Comparison of ENCODE assay signal across 10 mouse cellular contexts in the genomic region with DNA sequence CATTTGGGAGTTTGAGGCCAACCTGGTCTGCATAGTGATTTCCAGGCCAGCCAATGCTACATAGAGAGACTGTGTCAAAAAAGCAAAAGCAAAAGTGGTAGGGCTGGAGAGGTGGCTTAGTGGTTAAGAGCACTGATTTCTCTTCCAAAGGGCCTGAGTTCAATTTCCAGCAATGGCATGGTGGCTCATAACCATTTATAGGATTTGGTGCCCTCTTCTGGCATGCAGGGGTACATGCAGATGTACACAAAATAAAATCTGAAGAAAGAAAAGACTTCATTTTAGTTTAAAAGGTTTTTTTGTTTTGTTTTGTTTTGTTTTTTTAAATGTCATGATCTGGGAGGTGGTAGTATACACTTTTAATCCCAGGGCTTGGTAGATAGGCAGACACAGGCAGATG. TPM values are rescaled to one million over a fixed set of nuclear protein-coding genes. Genes with fewer than 3 reads are reported as not detected.
DNase-seq lines count a peak whose midpoint lies in the region; ATAC-seq and TF ChIP-seq lines count a peak whose summit lies in the region.
"Had no signal": no experiment of that assay in that cellular context is flagged by ENCODE, and none has a peak within 500 bp of the region (broad histone marks: within the 10 kb centered on the region; RNA-seq: fewer than 3 reads in every experiment).

No protein-coding gene starts in this region.

- no peak for DNase-seq in gastrocnemius, adult 2 months
- DNase-seq in gastrocnemius, postnatal 36 days, result no peak
- peak; percentile 18 for DNase-seq in lung, postnatal 36 days
- no peak for DNase-seq in lung, postnatal 25 days (ENCODE audit: low spot score)
- DNase-seq in Patski (ENCODE audit: low read depth, low spot score), result no peak
- DNase-seq in naive thymus-derived CD4-positive, alpha-beta T cell, adult 2 months (ENCODE audit: low read depth), result peak; percentile 78
- DNase-seq in heart, embryonic 10.5 days (ENCODE audit: low spot score), result no peak
- DNase-seq in urinary bladder, postnatal 10 days (ENCODE audit: low spot score), result no peak
- DNase-seq: cerebellum, adult 9-10 months had no signal

- TF ChIP-seq CTCF in gastrocnemius, adult 2 months (IDR thresholded peaks at IDR 0.05), result peak; percentile 66
- peak; percentile 44 for TF ChIP-seq CTCF in Patski (IDR thresholded peaks at IDR 0.05)

- CTCF ChIA-PET in Patski (lab: Charles Lee), result interaction anchor here (1.4 kb wide), 1 partner anchor 8 kb away, joined by 3 read pairs; no protein-coding TSS in a partner anchor

- no peak overlapping the region for H3K27ac ChIP-seq in gastrocnemius, adult 2 months
- no peak overlapping the region for H3K27ac ChIP-seq in heart, embryonic 10.5 days

- POLR2A ChIA-PET in Patski (lab: Charles Lee), result no interaction called here

- no peak overlapping the region for H3K4me3 ChIP-seq in gastrocnemius, adult 2 months
- no peak overlapping the region for H3K4me3 ChIP-seq in heart, embryonic 10.5 days

- peaks cover 12% of the 10 kb centered on the region for H3K4me1 ChIP-seq in heart, embryonic 10.5 days

- intact Hi-C loops in gastrocnemius, adult 2 months (cut with DNase I), result loop anchor here (5.0 to 10.0 kb wide), 3 partner anchors 73 to 336 kb away; a partner anchor contains a TSS
- intact Hi-C loops in gastrocnemius, postnatal 36 days (cut with DNase I), result no loop called here

- H3K27me3 ChIP-seq in Patski, result no peaks in the 10 kb centered on the region
- H3K27me3 ChIP-seq in heart, embryonic 10.5 days (ENCODE audit: insufficient read depth, poor library complexity, severe bottlenecking), result peaks cover 16% of the 10 kb centered on the region

- in situ Hi-C loops in Patski (cut with MboI; ENCODE audit: low pct_unique_long_range_greater_than_20kb), result no loop called here

- no peaks in the 10 kb centered on the region for H3K36me3 ChIP-seq in heart, embryonic 10.5 days

- no peaks in the 10 kb centered on the region for H3K9me3 ChIP-seq in heart, embryonic 10.5 days

- ATAC-seq in Patski, result no peak

RNA-seq across cellular contexts. Expression of a gene that starts 4.2 kb away (rescaled TPM):
- 10 to 100 TPM; 42.3 to 44.5 TPM for total RNA-seq in gastrocnemius, adult 2 months (2021)
- 10 to 100 TPM; 32.3 to 34.8 TPM for total RNA-seq in gastrocnemius, postnatal 36 days (2021)
- polyA plus RNA-seq in Patski (2021), result 81.8 TPM
- polyA plus RNA-seq in heart, embryonic 10.5 days (2016; fragmentation: Nextera tagmentation; extraction: Ambion mirVana), result 146 and 152 TPM in 2 replicates

RNA-seq across cellular contexts. Expression of a gene that starts 6.3 kb away (rescaled TPM):
- 1 to 10 TPM; 1.0 to 1.5 TPM for total RNA-seq in gastrocnemius, adult 2 months (2021)
- total RNA-seq in gastrocnemius, postnatal 36 days (2021), result 1 to 10 TPM; 1.2 to 1.3 TPM
- 7.3 TPM for polyA plus RNA-seq in Patski (2021)
- 0.78 and 1.7 TPM in 2 replicates for polyA plus RNA-seq in heart, embryonic 10.5 days (2016; fragmentation: Nextera tagmentation; extraction: Ambion mirVana)

RNA-seq across cellular contexts. Expression of a gene that starts 31.4 kb away (rescaled TPM):
- 10 to 100 TPM; 17.7 to 19.8 TPM for total RNA-seq in gastrocnemius, adult 2 months (2021)
- 10 to 100 TPM; 13.8 to 15.2 TPM for total RNA-seq in gastrocnemius, postnatal 36 days (2021)
- polyA plus RNA-seq in Patski (2021), result 39.5 TPM
- 15.4 and 16.8 TPM in 2 replicates for polyA plus RNA-seq in heart, embryonic 10.5 days (2016; fragmentation: Nextera tagmentation; extraction: Ambion mirVana)

RNA-seq across cellular contexts. Expression of a gene that starts 34.2 kb away (rescaled TPM):
- under 1 TPM; 0.41 to 0.67 TPM for total RNA-seq in gastrocnemius, adult 2 months (2021)
- under 1 TPM; 0.28 to 0.39 TPM for total RNA-seq in gastrocnemius, postnatal 36 days (2021)
- 1.4 TPM for polyA plus RNA-seq in Patski (2021)
- 0.38 and 0.54 TPM in 2 replicates for polyA plus RNA-seq in heart, embryonic 10.5 days (2016; fragmentation: Nextera tagmentation; extraction: Ambion mirVana)

RNA-seq across cellular contexts. Expression of a gene that starts 47.2 kb away (rescaled TPM):
- total RNA-seq in gastrocnemius, adult 2 months (2021), result 1 to 10 TPM in 1 of 2 experiments, under 1 TPM in 1; 0.64 to 3.0 TPM
- total RNA-seq in gastrocnemius, postnatal 36 days (2021), result 1 to 10 TPM; 2.2 to 3.5 TPM
- polyA plus RNA-seq in Patski (2021), result 4.1 TPM
- 34.6 and 39.8 TPM in 2 replicates for polyA plus RNA-seq in heart, embryonic 10.5 days (2016; fragmentation: Nextera tagmentation; extraction: Ambion mirVana)
- total RNA-seq: hematopoietic stem cell, adult 5-6 weeks had no signal

Comparison
In these comparisons a context has a peak if more than half of its experiments do, and no peak if none do; other contexts are left out.
1. DNase-seq: peak in lung, postnatal 36 days (single experiment) and naive thymus-derived CD4-positive, alpha-beta T cell, adult 2 months (single experiment); none in gastrocnemius, adult 2 months (single experiment), gastrocnemius, postnatal 36 days (0 of 2), lung, postnatal 25 days (single experiment), Patski (single experiment), heart, embryonic 10.5 days (single experiment) and urinary bladder, postnatal 10 days (single experiment).